ENCODE assay signal across 24 mouse cellular contexts in genomic region chr11:79519299-79519698, GRCm38 (mm10). TPM values are rescaled to one million over a fixed set of nuclear protein-coding genes. Genes with fewer than 3 reads are reported as not detected.
DNase-seq lines count a peak whose midpoint lies in the region; ATAC-seq and TF ChIP-seq lines count a peak whose summit lies in the region.
"Had no signal": no experiment of that assay in that cellular context is flagged by ENCODE, and none has a peak within 500 bp of the region (broad histone marks: within the 10 kb centered on the region; RNA-seq: fewer than 3 reads in every experiment).

No protein-coding gene starts in this region.

- DNase-seq in left cerebral cortex, adult 2 months (ENCODE audit: extremely low spot score in 1 of 2, low spot score in 2 of 2), result no peak
- DNase-seq in left cerebral cortex, adult 9 months (ENCODE audit: low spot score in 2 of 2), result no peak
- no peak for DNase-seq in CH12.LX (ENCODE audit: extremely low read depth)
- DNase-seq in naive thymus-derived CD4-positive, alpha-beta T cell, adult 2 months (ENCODE audit: low read depth), result peak; percentile 43
- DNase-seq in cerebellum, adult 8-10 months, result no peak
- no peak for DNase-seq in hindbrain, embryonic 10.5 days (ENCODE audit: low spot score)
- DNase-seq: adrenal gland, postnatal 10 days; cerebellum, adult 11 months; cerebellum, postnatal 14 days; layer of hippocampus, postnatal 36 days; right cerebral cortex, postnatal 4 days had no signal

- no peaks in the 10 kb centered on the region for H3K27me3 ChIP-seq in CH12.LX (replicated peaks)
- H3K27me3 ChIP-seq in liver, embryonic 12.5 days (replicated peaks), result no peaks in the 10 kb centered on the region
- H3K27me3 ChIP-seq in hindbrain, embryonic 10.5 days (ENCODE audit: insufficient read depth, poor library complexity, severe bottlenecking), result no peaks in the 10 kb centered on the region
- H3K27me3 ChIP-seq: embryonic facial prominence, embryonic 15.5 days; limb, embryonic 15.5 days had no signal

- peaks cover 22 to 41% of the 10 kb centered on the region in 2 experiments for H3K36me3 ChIP-seq in CH12.LX (replicated peaks in 1 of 2; ENCODE audit: control insufficient read depth in 1 of 2, insufficient read depth in 1 of 2, low read length in 1 of 2)
- peaks cover 5% of the 10 kb centered on the region for H3K36me3 ChIP-seq in liver, embryonic 12.5 days
- 0 out of 2 replicates have a peak, but pooled peaks cover 8% of the 10 kb centered on the region for H3K36me3 ChIP-seq in hindbrain, embryonic 10.5 days
- H3K36me3 ChIP-seq: limb, embryonic 15.5 days had no signal

- in situ Hi-C loops in CH12.LX (cut with MboI; ENCODE audit: low pct_ligation_motif_present, low pct_unique_long_range_greater_than_20kb, low sequenced_read_pairs), result no loop called here

- TF ChIP-seq CTCF in left cerebral cortex, adult 2 months (IDR thresholded peaks at IDR 0.05), result no peak
- no peak for TF ChIP-seq CTCF in CH12.LX (conservative IDR thresholded peaks at IDR 0.05 in 1 of 2, IDR thresholded peaks at IDR 0.05 in 1 of 2; ENCODE audit: low read depth in 2 of 2, low read length in 2 of 2)

- ATAC-seq in liver, embryonic 12.5 days, result no peak
- ATAC-seq: lung, postnatal 0 days; midbrain, embryonic 16.5 days had no signal

- peak overlapping the region; percentile 82 for H3K9ac ChIP-seq in CH12.LX (ENCODE audit: insufficient read depth, low read depth)
- no peak overlapping the region for H3K9ac ChIP-seq in liver, embryonic 12.5 days
- H3K9ac ChIP-seq: embryonic facial prominence, embryonic 15.5 days; hindbrain, embryonic 14.5 days; limb, embryonic 15.5 days had no signal

- TF ChIP-seq POLR2A in CH12.LX (IDR thresholded peaks at IDR 0.05; ENCODE audit: low read depth, low read length), result no peak

- no peak for TF ChIP-seq EP300 in CH12.LX (IDR thresholded peaks at IDR 0.05; ENCODE audit: low read length)

- no peaks in the 10 kb centered on the region for H3K9me3 ChIP-seq in CH12.LX (replicated peaks; ENCODE audit: low read length)
- no peaks in the 10 kb centered on the region for H3K9me3 ChIP-seq in liver, embryonic 12.5 days (replicated peaks)
- H3K9me3 ChIP-seq in hindbrain, embryonic 10.5 days, result no peaks in the 10 kb centered on the region
- H3K9me3 ChIP-seq: embryonic facial prominence, embryonic 15.5 days; limb, embryonic 15.5 days had no signal

- WGBS in liver, embryonic 12.5 days (ENCODE audit: insufficient replicate concordance), result 61% methylated on average over 6 of the region's 6 CpGs
- 91% methylated on average over 6 of the region's 6 CpGs for WGBS in hindbrain, embryonic 10.5 days

- intact Hi-C loops in left cerebral cortex, adult 2 months (cut with DNase I), result no loop called here

- peaks cover 17 to 57% of the 10 kb centered on the region in 2 experiments for H3K4me1 ChIP-seq in CH12.LX (ENCODE audit: control insufficient read depth in 1 of 2, insufficient read depth in 2 of 2)
- H3K4me1 ChIP-seq in liver, embryonic 12.5 days, result peaks cover 30% of the 10 kb centered on the region
- no peaks in the 10 kb centered on the region for H3K4me1 ChIP-seq in hindbrain, embryonic 10.5 days (replicated peaks)

- no peak for TF ChIP-seq RAD21 in CH12.LX (IDR thresholded peaks at IDR 0.05; ENCODE audit: low read depth, low read length)

- dilution Hi-C loops in CH12.LX (cut with MboI; ENCODE audit: extremely low pct_ligation_motif_present, extremely low pct_unique_long_range_greater_than_20kb, low sequenced_read_pairs), result no loop called here

- H3K4me3 ChIP-seq in left cerebral cortex, adult 2 months, result no peak overlapping the region
- peak overlapping the region in 2 of 3 experiments; percentile 0 to 41 for H3K4me3 ChIP-seq in CH12.LX (replicated peaks in 1 of 3; ENCODE audit: low read depth in 2 of 3, low read length in 2 of 3, poor library complexity in 1 of 3)
- H3K4me3 ChIP-seq in liver, embryonic 12.5 days, result no peak overlapping the region
- H3K4me3 ChIP-seq in hindbrain, embryonic 10.5 days, result no peak overlapping the region
- H3K4me3 ChIP-seq: embryonic facial prominence, embryonic 15.5 days; limb, embryonic 15.5 days had no signal

- H3K79me2 ChIP-seq in CH12.LX (replicated peaks; ENCODE audit: control insufficient read depth, extremely low read depth, insufficient read depth, poor library complexity, severe bottlenecking), result peaks cover 65% of the 10 kb centered on the region

- peak overlapping the region; percentile 98 for H3K4me2 ChIP-seq in CH12.LX (ENCODE audit: insufficient read depth, low read depth, poor library complexity, severe bottlenecking)
- H3K4me2 ChIP-seq in liver, embryonic 12.5 days, result peak overlapping the region; percentile 22; the same call in 1 of the 2 replicates
- H3K4me2 ChIP-seq: embryonic facial prominence, embryonic 15.5 days; heart, embryonic 11.5 days; hindbrain, embryonic 14.5 days; limb, embryonic 15.5 days had no signal

- H3K27ac ChIP-seq in left cerebral cortex, adult 2 months, result peak overlapping the region; percentile 70
- peak overlapping the region; percentile 69; the same call in 1 of the 2 replicates for H3K27ac ChIP-seq in CH12.LX (ENCODE audit: insufficient read depth, low read depth)
- H3K27ac ChIP-seq in liver, embryonic 12.5 days, result no peak overlapping the region
- no peak overlapping the region for H3K27ac ChIP-seq in hindbrain, embryonic 10.5 days
- H3K27ac ChIP-seq: embryonic facial prominence, embryonic 15.5 days; hindbrain, embryonic 14.5 days; limb, embryonic 15.5 days had no signal

TF ChIP-seq in CH12.LX, 34 proteins besides CTCF, POLR2A, EP300 and RAD21:
- TF ChIP-seq MXI1 (IDR thresholded peaks at IDR 0.05; ENCODE audit: low read depth, low read length), result no peak
- TF ChIP-seq KAT2A (IDR thresholded peaks at IDR 0.05; ENCODE audit: insufficient replicate concordance, low read length), result no peak
- TF ChIP-seq NELFE (IDR thresholded peaks at IDR 0.05; ENCODE audit: low read depth, low read length), result no peak
- TF ChIP-seq CHD1 (IDR thresholded peaks at IDR 0.05; ENCODE audit: low read depth, low read length), result peak; percentile 10; the same call in 1 of the 2 replicates
- TF ChIP-seq SIN3A (IDR thresholded peaks at IDR 0.05; ENCODE audit: low read length), result no peak
- TF ChIP-seq MYC (IDR thresholded peaks at IDR 0.05; ENCODE audit: low read depth, low read length), result 0 out of 2 replicates have a peak, but pooled peaks have one; percentile 43
- TF ChIP-seq ZC3H11A (IDR thresholded peaks at IDR 0.05; ENCODE audit: low read depth, low read length), result no peak
- TF ChIP-seq IRF4 (IDR thresholded peaks at IDR 0.05; ENCODE audit: low read depth, low read length), result no peak
TF ChIP-seq in CH12.LX: peak in this region for 2.

RNA-seq across cellular contexts. Expression of gene Evi2b, which starts 4.3 kb away (rescaled TPM):
- under 1 TPM; 0.30 to 0.91 TPM for total RNA-seq in left cerebral cortex, adult 2 months (2021)
- total RNA-seq in CH12.LX (2012; rRNA removed), result 10.0 and 12.0 TPM in 2 replicates
- 37.9 and 40.5 TPM in 2 replicates for total RNA-seq in CH12.LX (2014; rRNA removed)
- 86.9 and 105 TPM in 2 replicates for polyA plus RNA-seq in CH12.LX (2012; ENCODE audit: insufficient read length, low read depth)
- polyA plus RNA-seq in liver, embryonic 12.5 days (2016; fragmentation: Nextera tagmentation; extraction: Ambion mirVana), result 4.3 and 4.6 TPM in 2 replicates
- polyA plus RNA-seq in hindbrain, embryonic 10.5 days (2016; fragmentation: Nextera tagmentation; extraction: Ambion mirVana), result 0.35 and 0.66 TPM in 2 replicates
- total RNA-seq: ES-E14 had no signal
- polyA plus RNA-seq: hindbrain, embryonic 14.5 days; midbrain, embryonic 16.5 days had no signal

RNA-seq across cellular contexts. Expression of gene Evi2, which starts 11.1 kb away (rescaled TPM):
- total RNA-seq in left cerebral cortex, adult 2 months (2021), result not detected
- total RNA-seq in CH12.LX (2012; rRNA removed), result 1.0 and 1.2 TPM in 2 replicates
- 2.8 and 3.8 TPM in 2 replicates for total RNA-seq in CH12.LX (2014; rRNA removed)
- 2.9 and 6.2 TPM in 2 replicates for polyA plus RNA-seq in CH12.LX (2012; ENCODE audit: insufficient read length, low read depth)
- 0.66 and 0.77 TPM in 2 replicates for polyA plus RNA-seq in liver, embryonic 12.5 days (2016; fragmentation: Nextera tagmentation; extraction: Ambion mirVana)
- 0.95 and 1.1 TPM in 2 replicates for polyA plus RNA-seq in hindbrain, embryonic 10.5 days (2016; fragmentation: Nextera tagmentation; extraction: Ambion mirVana)
- total RNA-seq: gastrocnemius, adult 18-20 months; left cerebral cortex, postnatal 36 days had no signal
- polyA plus RNA-seq: testis, adult 2 months had no signal

RNA-seq across cellular contexts. Expression of gene Evi2a, which starts 11.1 kb away (rescaled TPM):
- total RNA-seq in left cerebral cortex, adult 2 months (2021), result 10 to 100 TPM; 11.6 TPM
- total RNA-seq in CH12.LX (2012; rRNA removed) (87.4 and 137 TPM in 2 replicates), CH12.LX (2014; rRNA removed) (164 and 165 TPM in 2 replicates)
- polyA plus RNA-seq in CH12.LX (2012; ENCODE audit: insufficient read length, low read depth), result 138 and 140 TPM in 2 replicates
- polyA plus RNA-seq in liver, embryonic 12.5 days (2016; fragmentation: Nextera tagmentation; extraction: Ambion mirVana), result 3.4 and 4.2 TPM in 2 replicates
- polyA plus RNA-seq in hindbrain, embryonic 10.5 days (2016; fragmentation: Nextera tagmentation; extraction: Ambion mirVana), result 2.4 and 3.1 TPM in 2 replicates

RNA-seq across cellular contexts. Expression of gene Omg, which starts 15.4 kb away (rescaled TPM):
- 100 to 1,000 TPM in 1 of 2 experiments, 10 to 100 TPM in 1; 95.1 to 116 TPM for total RNA-seq in left cerebral cortex, adult 2 months (2021)
- total RNA-seq in CH12.LX (2012; rRNA removed) (0.13 TPM in 2 replicates), CH12.LX (2014; rRNA removed) (0.09 TPM in 1 of 2 replicates, not detected in the other)
- 0.17 TPM in 1 of 2 replicates, not detected in the other for polyA plus RNA-seq in CH12.LX (2012; ENCODE audit: insufficient read length, low read depth)
- 0.12 TPM in 1 of 2 replicates, not detected in the other for polyA plus RNA-seq in liver, embryonic 12.5 days (2016; fragmentation: Nextera tagmentation; extraction: Ambion mirVana)
- polyA plus RNA-seq in hindbrain, embryonic 10.5 days (2016; fragmentation: Nextera tagmentation; extraction: Ambion mirVana), result 0.19 and 0.29 TPM in 2 replicates
- total RNA-seq: gastrocnemius, adult 18-20 months; heart, postnatal 25 days had no signal
- polyA plus RNA-seq: activated CD4-positive, CD25-positive, alpha-beta regulatory T cell, adult 4 months; lung, postnatal 0 days; testis, adult 2 months had no signal

Comparison
In these comparisons a context has a peak if more than half of its experiments do, and no peak if none do; other contexts are left out.
1. H3K27ac ChIP-seq: peak in left cerebral cortex, adult 2 months (single experiment) and CH12.LX (single experiment); none in liver, embryonic 12.5 days (single experiment) and hindbrain, embryonic 10.5 days (single experiment).
2. H3K4me3 ChIP-seq: peak in CH12.LX (2 of 3); none in left cerebral cortex, adult 2 months (single experiment), liver, embryonic 12.5 days (single experiment) and hindbrain, embryonic 10.5 days (single experiment).
3. RNA of gene Evi2b, which starts 4.3 kb away (polyA plus RNA-seq): 86.9 to 105 TPM in CH12.LX; 4.3 to 4.6 TPM in liver, embryonic 12.5 days and 0.35 to 0.66 TPM in hindbrain, embryonic 10.5 days; every median in the first group is over 10 times any median in the second.
4. RNA of gene Evi2a, which starts 11.1 kb away (polyA plus RNA-seq): 138 to 140 TPM in CH12.LX; 3.4 to 4.2 TPM in liver, embryonic 12.5 days and 2.4 to 3.1 TPM in hindbrain, embryonic 10.5 days; every median in the first group is over 10 times any median in the second.